Mouse (Mus musculus): Measurements from ENCODE around the gene C1qtnf3. TPM values are rescaled to one million over a fixed set of nuclear protein-coding genes. Genes with fewer than 3 reads are reported as not detected.

C1qtnf3 gene
- total RNA-seq, 2 experiments from 2014 or later = not detected

GRCm38 (mm10) chr15:10940148-10941108, 11.7 kb upstream of the C1qtnf3 start:
- no peak overlapping the region for H3K27ac ChIP-seq
- H3K4me3 ChIP-seq = no peak overlapping the region
- no peak for TF ChIP-seq CTCF (conservative IDR thresholded peaks at IDR 0.05)
- no peak for DNase-seq (ENCODE audit: low spot score in 2 of 2)

- no peak for DNase-seq (ENCODE audit: low spot score in 2 of 2)
- no peak for TF ChIP-seq CTCF (conservative IDR thresholded peaks at IDR 0.05)
- no peak overlapping the region for H3K27ac ChIP-seq
- no peak overlapping the region for H3K4me3 ChIP-seq
Observed at GRCm38 (mm10) chr15:10941901-10942300, 10.2 kb upstream of the C1qtnf3 start.

- Histone ChIP-seq H3K27ac (no peak overlapping the region), H3K4me3 (no peak overlapping the region)
- no peak for TF ChIP-seq CTCF (conservative IDR thresholded peaks at IDR 0.05)
- no peak for DNase-seq (ENCODE audit: low spot score in 2 of 2)
Observed at GRCm38 (mm10) chr15:10947852-10948251, 4.3 kb upstream of the C1qtnf3 start.

GRCm38 (mm10) chr15:10952760-10953305, 701 bp downstream of the C1qtnf3 start:
- DNase-seq (ENCODE audit: low spot score in 2 of 2) = no peak
- no peak overlapping the region for H3K27ac ChIP-seq
- no peak overlapping the region for H3K4me3 ChIP-seq
- no peak for TF ChIP-seq CTCF (conservative IDR thresholded peaks at IDR 0.05)

GRCm38 (mm10) chr15:10953465-10953864, 1.3 kb downstream of the C1qtnf3 start:
- no peak overlapping the region for H3K27ac ChIP-seq
- no peak for DNase-seq (ENCODE audit: low spot score in 2 of 2)
- H3K4me3 ChIP-seq = no peak overlapping the region
- no peak for TF ChIP-seq CTCF (conservative IDR thresholded peaks at IDR 0.05)

GRCm38 (mm10) chr15:10954381-10955016, 2.4 kb downstream of the C1qtnf3 start:
- Histone ChIP-seq H3K4me3 (no peak overlapping the region), H3K27ac (no peak overlapping the region)
- DNase-seq (ENCODE audit: low spot score in 2 of 2) = no peak
- no peak for TF ChIP-seq CTCF (conservative IDR thresholded peaks at IDR 0.05)

- Histone ChIP-seq H3K27ac (no peak overlapping the region), H3K4me3 (no peak overlapping the region)
- DNase-seq (ENCODE audit: low spot score in 2 of 2) = no peak
- no peak for TF ChIP-seq CTCF (conservative IDR thresholded peaks at IDR 0.05)
Observed at GRCm38 (mm10) chr15:10955156-10955555, 3.0 kb downstream of the C1qtnf3 start.

GRCm38 (mm10) chr15:10956706-10957105, 4.6 kb downstream of the C1qtnf3 start:
- no peak for TF ChIP-seq CTCF (conservative IDR thresholded peaks at IDR 0.05)
- DNase-seq (ENCODE audit: low spot score in 2 of 2) = no peak
- no peak overlapping the region for H3K27ac ChIP-seq
- H3K4me3 ChIP-seq = no peak overlapping the region

GRCm38 (mm10) chr15:10959277-10960026, 7.3 kb downstream of the C1qtnf3 start:
- no peak for TF ChIP-seq CTCF (conservative IDR thresholded peaks at IDR 0.05)
- Histone ChIP-seq H3K4me3 (no peak overlapping the region), H3K27ac (no peak overlapping the region)
- no peak for DNase-seq (ENCODE audit: low spot score in 2 of 2)

- no peak for DNase-seq (ENCODE audit: low spot score in 2 of 2)
- Histone ChIP-seq H3K4me3 (no peak overlapping the region), H3K27ac (no peak overlapping the region)
- no peak for TF ChIP-seq CTCF (conservative IDR thresholded peaks at IDR 0.05)
Observed at GRCm38 (mm10) chr15:10960267-10960666, 8.1 kb downstream of the C1qtnf3 start.

- no peak for DNase-seq (ENCODE audit: low spot score in 2 of 2)
- no peak for TF ChIP-seq CTCF (conservative IDR thresholded peaks at IDR 0.05)
Observed at GRCm38 (mm10) chr15:10962601-10963000, 10.5 kb downstream of the C1qtnf3 start.

GRCm38 (mm10) chr15:10969439-10969838, 17.3 kb downstream of the C1qtnf3 start:
- no peak overlapping the region for H3K4me3 ChIP-seq
- H3K27ac ChIP-seq = no peak overlapping the region
- no peak for TF ChIP-seq CTCF (conservative IDR thresholded peaks at IDR 0.05)
- no peak for DNase-seq (ENCODE audit: low spot score in 2 of 2)

More at GRCm38 (mm10) chr15:10962601-10963000, 10.5 kb downstream of the C1qtnf3 start:
- no peak overlapping the region for H3K4me3 ChIP-seq
- H3K27ac ChIP-seq = no peak overlapping the region

- no peak for TF ChIP-seq CTCF (conservative IDR thresholded peaks at IDR 0.05)
- DNase-seq (ENCODE audit: low spot score in 2 of 2) = no peak
- Histone ChIP-seq H3K27ac (no peak overlapping the region), H3K4me3 (no peak overlapping the region)
Observed at GRCm38 (mm10) chr15:10970777-10971176, 18.6 kb downstream of the C1qtnf3 start.
